Mouse (Mus musculus) lung, postnatal 0 days (tissue): ENCODE measurements around the gene Fars2.

Source experiments
- CTCF ChIP-seq: IDR thresholded peaks from 2 replicates; pipeline ENCODE4 v1.5.1; 2016; ENCODE audit warnings: antibody characterized with exemption, mild to moderate bottlenecking
- EP300 ChIP-seq: IDR thresholded peaks from 2 replicates; pipeline ENCODE4 v1.6.1; 2016; ENCODE audit warnings: antibody characterized with exemption, mild to moderate bottlenecking, control low read depth

GRCm38 (mm10) chr13:36368799-36369198 lies 251.6 kb downstream of the Fars2 start:
- TF ChIP-seq CTCF (no peak), EP300 (no peak)
